Mouse (Mus musculus): ENCODE results near the gene Dzip1l.
A peak's percentile ranks its signal among the peaks of the same experiment; 100 is the strongest.
"Not testable (repeated sequence)": the region's sequence is repeated elsewhere in the genome, so short reads cannot be mapped to it uniquely, and the experiment has no call there.

Dzip1l gene

DNA sequence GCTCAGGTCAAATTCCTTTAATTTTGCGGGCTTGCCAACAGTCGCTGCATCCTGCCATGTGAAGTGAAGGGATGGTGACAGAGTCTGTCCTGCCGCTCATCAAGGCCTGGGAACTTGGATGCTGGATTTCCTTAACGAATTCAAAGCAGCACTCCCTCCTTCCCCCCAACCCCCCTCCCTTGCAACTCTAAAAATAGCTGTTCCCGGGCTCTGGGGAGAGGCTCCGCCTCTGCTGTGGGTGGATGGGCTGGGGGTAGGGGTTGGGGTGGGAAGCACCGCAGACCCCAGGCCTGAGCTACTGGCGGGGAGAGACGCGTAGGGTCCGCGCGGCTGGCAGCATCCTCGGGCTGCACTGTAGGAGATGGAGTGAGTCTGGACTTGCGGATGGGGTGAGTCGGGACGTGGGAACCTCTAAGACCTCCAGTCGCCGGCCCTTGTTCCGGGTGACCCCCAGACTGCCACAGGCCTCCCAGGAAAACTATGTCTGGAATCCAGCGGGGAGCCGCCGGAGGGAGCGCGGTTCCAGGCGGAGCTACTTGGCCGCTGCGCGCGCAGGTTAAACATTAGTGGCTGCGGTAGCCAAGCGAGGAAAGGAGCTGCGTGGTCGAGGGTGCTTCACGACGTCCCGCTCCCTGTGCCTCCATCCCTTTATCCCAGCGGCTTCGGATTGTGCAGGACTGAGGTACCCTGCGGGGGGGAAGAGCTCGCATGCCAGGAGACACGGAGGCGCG lies at the start of gene Dzip1l:
TSS of gene Dzip1l (plus strand) at position 216 of the 731 bp plus-strand sequence.
- peak; percentile 94 for DNase-seq

DNA sequence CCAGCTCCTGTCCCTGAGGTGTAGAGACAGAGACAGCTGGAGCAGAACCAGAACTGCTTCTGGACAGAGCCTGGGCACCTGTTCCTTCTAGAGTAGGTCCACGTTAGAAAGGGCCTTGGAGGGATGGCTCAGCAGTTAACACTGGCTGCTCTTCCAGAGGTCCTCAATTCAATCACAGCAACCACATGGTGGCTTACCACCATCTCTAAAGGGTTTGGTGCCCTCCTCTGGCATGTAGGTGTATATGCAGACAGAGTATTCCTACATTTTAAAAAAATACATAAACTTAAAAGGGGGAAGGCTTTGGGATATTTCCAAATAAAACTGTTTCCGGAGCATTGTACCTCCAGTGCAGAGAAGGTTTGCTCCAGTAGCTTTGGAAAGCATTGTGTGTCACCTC lies 48.6 kb upstream of the Dzip1l start:
- peak; percentile 55 for DNase-seq

DNA sequence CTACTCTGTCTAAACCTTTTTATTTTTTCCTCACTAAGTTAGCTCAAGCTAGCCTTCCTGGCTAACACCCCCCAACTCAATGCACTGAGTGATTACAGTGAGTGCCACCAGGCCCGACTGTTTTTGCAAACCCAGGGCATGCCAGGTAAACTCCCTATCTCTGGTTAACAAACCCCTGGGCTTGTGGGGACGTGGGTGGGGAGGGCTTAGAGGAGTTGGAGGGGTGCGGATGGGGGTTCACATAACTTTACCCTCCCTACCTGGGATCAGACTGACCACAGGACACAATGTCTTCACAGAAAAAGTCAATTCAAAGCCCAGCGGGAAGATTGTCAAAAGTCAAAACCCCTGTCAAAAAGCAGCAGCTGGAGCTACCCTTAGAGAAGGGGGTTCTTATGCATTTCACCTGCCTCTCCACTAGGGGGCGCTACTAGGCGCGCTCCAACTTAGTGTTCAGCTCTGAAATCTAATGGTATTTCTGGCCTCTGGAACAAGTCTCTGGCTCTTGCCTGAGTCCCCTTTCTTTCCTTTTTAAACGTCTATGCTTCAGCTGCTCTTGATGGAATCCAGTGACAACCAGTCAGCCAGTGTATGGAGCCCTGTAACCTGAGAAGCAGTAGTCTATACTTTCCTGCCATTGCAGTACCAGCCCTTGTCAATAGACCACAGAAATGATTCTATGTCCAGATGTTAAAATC lies 41.6 kb upstream of the Dzip1l start:
- DNase-seq, result peak; percentile 77

DNA sequence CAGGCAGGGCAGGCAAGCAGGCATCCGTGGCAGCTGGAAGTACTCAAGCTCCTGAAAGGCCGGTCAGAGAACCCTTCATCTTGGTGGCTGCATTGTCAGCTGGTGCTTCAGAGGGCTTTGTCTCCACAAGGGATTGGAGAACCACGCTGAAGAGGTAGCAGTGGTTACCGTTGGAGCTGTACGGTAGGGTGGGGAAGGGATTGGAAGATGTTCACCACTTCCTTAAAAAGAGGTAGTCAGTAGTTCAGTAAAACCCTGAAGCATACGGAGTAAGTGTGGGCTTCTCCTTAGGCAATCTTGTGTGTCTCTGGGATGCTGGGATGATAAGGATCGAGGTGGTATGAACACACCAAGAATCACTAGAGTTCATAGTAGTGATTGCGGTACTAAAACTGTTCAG lies 38.2 kb upstream of the Dzip1l start:
- DNase-seq, result no peak

DNA sequence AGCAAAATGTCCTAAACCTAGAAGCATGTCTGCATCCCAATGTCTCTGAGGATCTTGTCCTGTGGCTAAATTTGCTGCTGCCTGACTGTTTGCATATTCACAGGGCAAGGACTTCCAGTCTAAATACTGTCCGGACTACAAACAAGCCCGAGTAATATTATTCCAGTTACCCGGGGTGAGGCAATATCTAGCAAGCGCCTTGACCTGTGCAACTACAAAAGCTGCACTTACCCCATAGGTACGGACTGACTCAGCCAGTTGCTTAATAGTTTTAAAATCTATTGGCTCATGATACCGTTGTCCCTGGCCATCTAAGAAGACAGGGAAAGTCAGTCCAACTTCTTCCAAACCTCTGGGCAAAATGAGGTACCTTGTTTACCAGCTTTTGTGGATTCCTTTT lies 30.2 kb upstream of the Dzip1l start:
- not testable (repeated sequence) for DNase-seq

DNA sequence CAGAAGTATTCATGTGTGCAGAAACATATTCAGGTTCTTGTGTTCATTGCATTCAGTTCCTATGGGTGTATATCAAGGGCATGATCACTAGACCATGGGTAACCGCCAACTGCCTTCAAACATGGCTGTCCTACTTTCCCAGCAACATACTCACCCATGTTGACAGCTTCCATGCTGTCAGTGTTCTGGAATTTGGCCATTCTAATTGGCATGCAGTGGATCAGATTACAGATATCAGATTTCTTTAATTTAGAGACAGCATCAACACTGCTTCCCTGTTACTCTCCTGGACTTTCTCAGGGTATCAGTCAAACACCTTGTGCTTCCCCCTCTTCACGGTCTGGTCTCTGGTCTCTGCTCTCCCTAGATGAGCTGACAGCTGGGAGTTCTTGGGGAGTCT lies 25.7 kb upstream of the Dzip1l start:
- no peak for DNase-seq

DNA sequence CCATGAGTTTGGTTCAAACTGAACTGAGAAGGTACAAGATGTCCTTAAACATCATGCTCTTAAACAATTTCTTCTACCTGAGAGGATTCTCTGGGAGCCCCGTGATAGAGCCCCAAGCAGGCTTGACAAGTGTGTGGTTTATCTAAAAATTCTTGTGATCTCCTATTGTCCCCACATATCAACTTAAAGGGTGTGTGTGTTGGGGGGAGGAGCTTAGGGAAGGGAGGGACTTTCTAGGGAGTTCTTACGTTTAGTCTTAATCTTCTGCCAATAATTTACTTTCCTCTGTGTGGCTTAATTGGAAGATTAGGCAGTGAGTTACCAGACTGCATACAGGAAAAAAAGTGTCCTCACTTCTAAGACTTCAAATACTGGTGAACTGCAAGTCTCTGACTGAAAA lies 17.1 kb upstream of the Dzip1l start, which contains the start of gene A4gnt:
TSS of gene A4gnt (plus strand) at position 301 of the 400 bp plus-strand sequence.
- no peak for DNase-seq

DNA sequence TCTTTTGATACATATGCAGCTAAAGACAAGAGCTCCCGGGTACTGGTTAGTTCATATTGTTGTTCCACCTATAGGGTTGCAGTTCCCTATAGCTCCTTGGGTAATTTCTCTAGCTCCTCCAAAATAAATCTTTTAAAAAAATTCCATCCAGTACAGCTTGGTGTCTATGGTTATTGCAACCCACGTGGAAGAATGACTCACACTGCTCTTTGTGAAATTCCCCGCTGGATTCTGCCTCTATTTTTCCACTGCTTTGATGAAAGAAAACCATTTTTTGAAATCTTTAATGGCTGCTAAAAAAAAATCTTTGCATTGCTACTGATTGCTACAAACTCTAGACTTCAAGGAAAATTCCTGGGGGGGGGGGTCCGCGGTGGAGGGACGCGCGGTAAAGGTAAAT lies 9.6 kb upstream of the Dzip1l start:
- no peak for DNase-seq

DNA sequence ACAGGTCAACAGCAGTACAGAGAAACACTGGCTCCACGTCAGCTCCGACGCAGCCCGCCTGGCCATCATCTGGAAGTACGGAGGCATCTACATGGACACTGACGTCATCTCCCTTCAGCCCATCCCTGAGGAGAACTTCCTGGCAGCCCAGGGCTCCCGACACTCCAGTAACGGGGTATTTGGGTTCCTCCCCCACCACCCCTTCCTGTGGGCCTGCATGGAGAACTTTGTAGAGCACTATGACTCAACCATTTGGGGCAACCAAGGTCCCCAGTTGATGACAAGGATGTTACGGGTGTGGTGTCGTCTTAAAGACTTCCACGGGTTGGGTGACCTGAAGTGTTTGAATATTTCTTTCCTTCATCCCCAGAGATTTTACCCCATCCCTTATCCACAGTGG lies 9.1 kb upstream of the Dzip1l start:
- no peak for DNase-seq

DNA sequence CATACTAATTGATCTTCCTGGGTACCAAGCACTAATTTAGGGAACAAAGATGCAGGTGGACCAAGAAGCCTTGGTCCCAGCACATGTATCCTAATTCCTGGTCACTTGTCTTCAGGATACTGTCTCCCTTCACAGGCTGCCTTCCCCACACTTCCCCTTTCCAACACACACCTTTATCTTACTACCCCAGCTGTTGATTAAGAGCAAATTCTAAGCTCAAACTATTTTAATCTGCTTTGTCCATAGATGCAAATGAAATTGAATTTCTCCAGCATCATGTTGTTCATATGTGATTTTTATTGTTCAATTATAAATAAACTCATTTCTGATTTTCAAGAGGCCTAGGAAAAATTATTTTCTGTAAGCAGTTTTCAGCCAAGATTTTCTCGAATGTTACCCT lies 7.3 kb upstream of the Dzip1l start:
- DNase-seq, result no peak

DNA sequence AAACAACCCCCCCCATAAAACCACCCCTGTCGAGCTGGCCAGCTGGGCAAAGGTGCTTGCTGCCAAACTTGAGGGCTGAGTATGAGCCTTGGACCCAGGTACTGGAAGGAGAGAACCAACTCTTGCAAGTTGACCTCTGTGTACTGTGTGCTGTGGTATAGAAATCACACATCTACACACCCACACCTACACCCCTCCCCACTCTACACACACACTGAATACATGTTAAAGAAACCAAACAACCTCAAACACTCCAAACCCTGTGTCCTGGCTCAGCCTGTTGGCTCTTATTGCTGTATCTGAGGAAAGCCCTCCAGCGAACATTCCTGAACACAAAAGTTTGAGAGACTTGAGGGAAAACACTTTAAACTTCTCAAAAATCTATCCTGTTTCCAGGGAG lies 6.3 kb upstream of the Dzip1l start:
- no peak for DNase-seq

DNA sequence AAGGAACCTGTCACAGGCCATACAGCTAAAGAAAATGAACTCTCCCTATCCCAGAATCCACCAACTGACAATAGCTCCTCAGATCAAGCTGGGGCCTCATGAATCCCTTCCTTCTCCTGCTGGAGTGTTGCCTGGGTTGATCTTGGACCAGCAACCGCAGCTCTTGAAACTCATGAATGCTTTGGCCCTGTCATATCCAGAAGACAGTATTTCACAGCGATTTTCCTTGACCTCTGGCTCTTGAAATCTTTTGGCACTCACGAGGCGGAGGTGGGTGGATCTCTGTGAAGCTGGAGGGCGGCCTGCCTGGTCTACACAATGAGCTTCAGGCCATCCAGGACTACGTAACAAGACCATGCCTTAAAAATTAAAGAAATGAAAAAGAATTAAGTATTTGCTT lies 5.2 kb upstream of the Dzip1l start:
- peak; percentile 39 for DNase-seq

DNA sequence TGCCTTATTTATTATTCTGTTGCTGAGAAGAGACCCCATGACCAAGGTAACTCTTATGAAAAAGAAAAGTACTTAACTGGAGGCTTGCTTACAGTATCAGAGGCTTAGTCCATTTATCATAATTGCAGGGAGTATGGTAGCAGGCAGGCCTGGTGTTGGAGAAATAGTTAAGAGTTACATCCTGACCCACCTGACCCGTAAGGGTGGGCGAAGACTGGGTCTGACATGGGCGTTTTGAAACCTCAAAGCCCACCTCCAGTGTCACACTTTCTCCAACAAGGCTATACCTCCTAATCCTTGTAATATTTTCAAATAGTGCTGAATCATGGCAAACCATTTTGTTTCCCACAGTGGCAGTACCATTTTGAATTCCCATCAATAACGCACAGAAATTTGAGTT lies 715 bp upstream of the Dzip1l start:
- no peak for DNase-seq

DNA sequence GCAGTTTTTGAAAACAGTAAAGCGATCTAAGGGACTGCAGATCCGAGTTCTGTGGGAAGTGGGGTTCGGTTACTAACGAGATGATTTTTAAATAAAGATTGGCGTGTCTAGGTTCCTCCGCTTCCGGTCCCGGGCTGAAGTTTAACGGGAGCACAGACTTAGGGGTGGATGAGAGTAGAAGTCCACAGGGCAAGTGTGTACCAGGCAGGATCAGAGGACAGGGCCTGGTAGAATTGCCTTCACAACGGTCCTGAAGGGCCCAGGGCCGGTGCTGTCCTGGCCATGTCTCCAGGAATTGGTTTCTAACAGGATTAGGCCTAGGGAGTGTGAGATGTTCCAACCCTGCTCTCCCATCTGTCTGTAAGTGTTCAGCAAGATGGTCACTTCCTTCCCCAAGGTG lies 775 bp downstream of the Dzip1l start:
- DNase-seq, result peak; percentile 52

DNA sequence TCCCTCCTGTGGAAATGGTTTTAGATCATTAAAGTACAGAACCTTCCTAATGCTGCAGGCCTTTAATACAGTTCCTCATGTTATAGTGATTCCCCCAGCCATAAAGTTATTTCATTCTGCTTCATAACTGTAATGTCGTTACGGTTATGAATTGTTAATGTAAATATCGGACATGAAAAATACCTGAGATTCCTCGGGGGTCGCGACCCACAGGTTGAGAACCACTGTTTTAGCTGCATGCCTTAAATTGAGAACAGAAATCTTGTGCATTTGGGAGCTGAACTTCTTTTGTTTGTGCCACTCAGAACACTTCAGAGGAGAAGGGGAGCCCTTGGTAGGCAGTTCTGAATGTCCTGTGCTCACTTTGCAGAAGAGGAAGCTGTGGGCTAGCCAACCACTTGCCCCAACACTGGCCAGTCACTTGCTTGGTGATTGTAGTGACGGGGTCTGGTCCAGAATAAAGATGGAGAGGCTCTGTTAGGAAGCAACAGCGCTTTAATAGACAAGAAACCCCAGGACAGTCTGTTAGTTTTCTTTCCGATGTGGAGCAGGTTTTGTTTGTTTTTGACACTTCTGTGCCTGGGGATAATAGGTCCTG lies 1.3 kb downstream of the Dzip1l start:
- DNase-seq, result peak; percentile 7

DNA sequence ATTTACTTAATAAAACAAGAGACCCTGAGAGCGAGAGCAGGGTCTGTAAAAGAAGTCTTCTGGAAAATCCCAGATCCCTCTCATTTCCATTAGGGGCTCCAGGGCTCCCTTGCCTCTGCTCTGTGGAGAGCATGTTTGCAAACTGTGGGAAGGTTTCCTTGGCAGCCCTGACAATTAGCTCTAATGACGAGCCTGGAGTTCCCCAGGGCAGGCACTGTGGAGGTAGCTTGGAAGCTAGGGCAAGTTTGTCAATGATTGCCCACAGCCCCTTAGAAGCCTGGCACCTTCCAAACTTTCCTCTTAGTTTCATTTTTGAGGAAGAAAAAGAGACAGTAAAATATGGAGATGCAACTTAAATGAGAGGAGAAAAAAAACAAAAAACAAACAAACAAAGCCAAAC lies 2.5 kb downstream of the Dzip1l start:
- peak; percentile 66 for DNase-seq

DNA sequence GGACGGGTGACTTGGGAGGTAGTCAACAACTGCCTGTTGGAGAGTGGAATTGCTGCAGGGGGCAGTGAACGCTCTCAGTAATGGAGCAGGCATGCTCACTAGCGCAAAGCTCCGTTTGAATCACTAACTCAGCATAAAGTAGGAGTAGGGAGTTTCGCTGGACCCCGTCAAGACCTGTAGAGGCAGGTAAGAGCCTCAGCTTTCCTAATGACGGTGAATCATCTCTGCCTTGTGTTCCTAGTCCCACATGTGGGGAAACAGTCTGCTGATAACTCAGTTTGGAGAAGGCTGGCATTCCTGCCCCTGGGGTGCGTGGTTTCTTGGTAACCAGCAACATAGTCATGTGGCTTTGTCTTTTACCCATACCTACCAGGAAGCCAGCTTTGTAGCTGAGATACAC lies 3.0 kb downstream of the Dzip1l start:
- DNase-seq, result peak; percentile 48

DNA sequence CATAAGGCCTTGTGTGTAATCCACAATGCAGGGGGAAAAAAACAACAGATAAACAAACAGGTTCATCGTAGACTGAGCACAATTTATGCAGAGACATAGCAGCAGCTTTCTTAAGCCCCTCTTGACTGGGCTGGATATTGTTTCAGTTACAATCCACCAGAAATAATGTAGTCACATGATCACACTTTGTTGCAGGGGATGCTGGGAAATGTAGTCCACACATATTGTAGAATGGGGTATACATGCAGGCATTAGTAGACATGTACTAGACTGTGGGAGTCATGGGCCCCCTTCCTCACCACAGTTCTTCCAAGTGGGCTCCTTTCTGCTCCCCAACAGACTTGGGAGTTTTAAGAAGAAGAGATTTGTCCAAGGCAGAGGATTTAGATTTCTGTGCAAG lies 7.5 kb downstream of the Dzip1l start:
- no peak for DNase-seq

DNA sequence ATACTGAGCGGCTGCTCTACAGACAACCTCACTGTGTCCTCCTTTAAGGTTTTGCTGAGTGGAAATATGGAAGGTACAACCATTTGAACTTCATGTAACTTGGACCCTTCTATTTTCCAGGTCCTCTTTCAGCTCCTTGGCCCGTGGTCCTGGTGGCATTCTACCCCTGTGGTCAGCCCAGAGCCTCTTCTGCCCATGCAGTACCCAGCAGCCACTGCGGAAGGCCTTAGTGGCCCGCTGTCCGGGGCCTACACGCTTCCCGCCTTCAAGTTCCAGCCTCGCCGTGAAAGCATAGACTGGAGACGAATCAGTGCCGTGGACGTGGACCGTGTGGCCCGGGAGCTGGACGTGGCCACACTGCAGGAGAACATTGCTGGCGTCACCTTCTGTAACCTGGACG lies 7.9 kb downstream of the Dzip1l start:
- DNase-seq, result no peak

DNA sequence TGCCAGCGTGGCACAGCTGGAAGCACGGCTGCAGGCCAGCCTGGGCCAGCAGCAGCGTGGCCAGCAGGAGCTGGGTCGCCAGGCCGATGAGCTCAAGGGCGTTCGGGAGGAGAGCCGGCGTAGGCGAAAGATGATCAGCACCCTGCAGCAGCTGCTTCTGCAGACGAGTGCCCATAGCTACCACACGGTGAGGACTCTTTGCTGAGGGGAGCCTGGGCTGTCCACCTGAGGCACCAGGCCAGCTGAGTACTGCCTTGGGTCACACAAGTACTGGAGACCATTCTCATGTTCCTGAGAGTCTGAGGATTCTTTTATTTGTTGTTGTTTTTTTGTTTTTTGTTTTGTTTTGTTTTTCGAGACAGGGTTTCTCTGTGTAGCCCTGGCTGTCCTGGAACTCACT lies 8.4 kb downstream of the Dzip1l start:
- no peak for DNase-seq

DNA sequence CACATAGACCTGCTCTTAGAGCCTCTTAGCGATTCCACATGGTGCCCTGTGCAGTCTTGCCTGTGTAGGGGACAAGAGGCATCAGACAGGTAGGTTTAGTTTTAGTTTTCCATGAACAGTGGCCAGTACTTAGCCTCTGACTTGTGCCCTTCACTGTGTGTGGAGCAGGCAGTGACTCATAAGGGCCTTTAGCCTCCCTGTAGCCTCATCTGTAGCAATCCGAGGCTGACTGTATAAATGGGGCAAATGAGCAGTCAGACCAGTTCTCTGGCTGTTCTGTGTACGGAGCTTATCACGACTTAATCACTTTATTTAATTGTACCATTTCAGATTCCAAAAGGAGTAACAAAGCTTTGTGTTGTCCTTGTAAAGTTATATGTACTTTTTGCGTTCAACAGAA lies 10.7 kb downstream of the Dzip1l start:
- DNase-seq, result no peak

DNA sequence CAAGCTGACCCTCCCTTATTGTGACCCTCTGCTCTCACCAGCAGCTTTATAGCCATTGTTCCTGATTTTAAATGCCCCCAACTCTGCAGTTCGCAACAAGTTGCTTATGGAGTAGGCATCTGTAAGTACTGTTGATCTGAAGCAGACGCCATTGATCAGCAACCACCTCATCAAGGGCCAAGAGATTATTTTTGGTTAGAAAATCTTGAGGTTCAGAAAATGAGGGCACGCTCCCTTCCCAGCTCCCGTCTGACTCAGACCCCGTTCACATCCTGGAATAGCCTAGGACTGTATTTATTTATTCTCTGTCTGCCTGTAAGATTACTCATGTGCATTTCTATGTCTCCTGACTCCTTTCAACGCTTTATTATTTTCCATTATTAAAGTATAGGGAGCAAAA lies 16.1 kb downstream of the Dzip1l start:
- no peak for DNase-seq

DNA sequence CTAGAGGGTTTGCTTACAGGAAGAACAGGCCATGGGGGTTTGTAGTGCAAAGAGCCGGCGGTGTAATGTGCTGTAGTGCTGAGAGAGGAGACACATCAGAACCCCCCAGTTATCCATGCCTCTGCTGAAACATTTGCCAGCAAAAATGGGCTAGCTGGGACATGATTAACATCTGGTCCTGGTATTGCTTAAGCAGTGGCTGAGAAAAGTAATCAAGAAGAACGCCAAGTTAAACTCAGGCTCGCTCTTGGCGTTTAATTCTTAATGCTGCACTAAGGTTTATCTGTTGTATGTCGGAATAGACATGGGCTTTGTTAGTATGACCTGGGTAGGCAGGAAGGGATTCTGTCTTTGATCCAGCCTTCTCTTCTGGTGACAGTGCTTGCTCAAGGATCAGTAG lies 16.8 kb downstream of the Dzip1l start:
- DNase-seq, result no peak

DNA sequence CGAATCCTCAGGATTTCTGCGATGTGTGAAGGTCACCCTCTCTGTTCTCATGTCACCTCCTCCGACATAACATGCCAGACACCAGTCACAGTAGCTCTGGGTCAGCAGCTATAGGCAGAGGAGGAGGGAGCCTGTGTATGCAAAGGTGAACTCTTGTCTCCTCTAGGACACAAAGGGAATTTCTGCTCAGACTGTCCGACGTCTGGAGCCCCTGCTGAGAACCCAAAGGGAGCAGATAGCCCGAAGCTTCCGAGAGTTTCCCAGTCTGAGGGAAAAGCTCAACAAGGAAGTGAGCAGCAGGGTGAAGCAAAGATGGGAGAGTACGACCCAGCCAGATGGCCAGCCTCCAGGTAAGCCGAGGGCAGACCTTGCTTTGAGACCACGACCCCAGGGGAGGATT lies 31.5 kb downstream of the Dzip1l start:
- no peak for DNase-seq

Measured in kidney, postnatal 10 days (tissue).